ENCODE assay signal across 12 mouse cellular contexts in the genomic region with DNA sequence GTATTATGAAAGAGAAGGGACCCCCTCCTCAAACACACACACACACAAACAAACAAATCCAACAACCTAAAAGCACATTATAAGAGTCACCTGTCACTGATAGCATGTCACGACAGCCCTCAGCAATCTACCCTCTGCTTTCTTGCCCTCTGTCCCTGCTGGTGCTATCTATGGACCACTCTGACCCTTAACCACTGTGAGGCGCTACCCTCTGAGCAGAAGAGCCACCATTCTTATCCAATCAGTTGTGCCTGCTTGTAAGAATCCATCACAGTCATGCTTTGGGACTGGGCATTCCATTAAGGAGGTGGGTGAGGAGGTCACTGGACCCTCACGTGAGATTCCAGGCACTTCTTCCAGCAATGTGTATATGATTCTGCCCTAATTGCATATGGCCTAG.
A peak's percentile ranks its signal among the peaks of the same experiment; 100 is the strongest.
DNase-seq lines count a peak whose midpoint lies in the region; ATAC-seq and TF ChIP-seq lines count a peak whose summit lies in the region.
"Had no signal": no experiment of that assay in that cellular context is flagged by ENCODE, and none has a peak within 500 bp of the region (broad histone marks: within the 10 kb centered on the region; RNA-seq: fewer than 3 reads in every experiment).

No protein-coding gene starts in this region.

- H3K27ac ChIP-seq in kidney, adult 2 months (ENCODE audit: insufficient read depth, low read depth, low read length), result peak overlapping the region; percentile 54
- no peak overlapping the region for H3K27ac ChIP-seq in CH12.LX (ENCODE audit: insufficient read depth, low read depth)
- no peak overlapping the region for H3K27ac ChIP-seq in MEL (ENCODE audit: control insufficient read depth, low read depth, low read length)
- H3K27ac ChIP-seq in liver, embryonic 15.5 days (replicated peaks), result no peak overlapping the region
- H3K27ac ChIP-seq: hindbrain, embryonic 12.5 days; kidney, embryonic 15.5 days had no signal

- H3K4me2 ChIP-seq in CH12.LX (ENCODE audit: insufficient read depth, low read depth, poor library complexity, severe bottlenecking), result no peak overlapping the region
- H3K4me2 ChIP-seq in liver, embryonic 15.5 days, result no peak overlapping the region
- H3K4me2 ChIP-seq: heart, embryonic 12.5 days; hindbrain, embryonic 12.5 days; kidney, embryonic 15.5 days had no signal

- TF ChIP-seq EP300 in CH12.LX (IDR thresholded peaks at IDR 0.05; ENCODE audit: low read length) (no peak), MEL (IDR thresholded peaks at IDR 0.05; ENCODE audit: low read depth in 1 of 2, low read length in 2 of 2) (no peak)

- 82% methylated on average over 3 of the region's 3 CpGs for WGBS in kidney, adult 2 months
- 66% methylated on average over 3 of the region's 3 CpGs for WGBS in liver, embryonic 15.5 days (ENCODE audit: insufficient replicate concordance)

- ATAC-seq in liver, embryonic 15.5 days (ENCODE audit: insufficient read depth), result peak; percentile 7; the same call in 1 of the 2 replicates

- H3K4me3 ChIP-seq in kidney, adult 2 months (ENCODE audit: insufficient read depth, low read depth, low read length), result no peak overlapping the region
- H3K4me3 ChIP-seq in CH12.LX (replicated peaks in 1 of 3; ENCODE audit: low read depth in 2 of 3, low read length in 2 of 3, poor library complexity in 1 of 3), result no peak overlapping the region
- H3K4me3 ChIP-seq in MEL (ENCODE audit: control insufficient read depth in 1 of 2, insufficient read depth in 1 of 2, low read depth in 2 of 2, low read length in 2 of 2), result no peak overlapping the region
- H3K4me3 ChIP-seq in liver, embryonic 15.5 days (replicated peaks), result no peak overlapping the region
- H3K4me3 ChIP-seq: embryonic facial prominence, embryonic 10.5 days; heart, embryonic 12.5 days; hindbrain, embryonic 12.5 days; kidney, embryonic 15.5 days; myocyte had no signal

- dilution Hi-C loops in CH12.LX (cut with MboI; ENCODE audit: extremely low pct_ligation_motif_present, extremely low pct_unique_long_range_greater_than_20kb, low sequenced_read_pairs), result no loop called here

- peak; percentile 15 for TF ChIP-seq RAD21 in CH12.LX (IDR thresholded peaks at IDR 0.05; ENCODE audit: low read depth, low read length)
- no peak; the same call in 1 of the 2 replicates for TF ChIP-seq RAD21 in MEL (IDR thresholded peaks at IDR 0.05; ENCODE audit: low read depth, low read length)

- DNase-seq in kidney, adult 2 months, result no peak
- DNase-seq in kidney, adult 18-20 months, result no peak
- no peak for DNase-seq in CH12.LX (ENCODE audit: extremely low read depth)
- peak; percentile 29 for DNase-seq in MEL (ENCODE audit: low read depth, low spot score)
- DNase-seq in adrenal gland, adult 2 months, result no peak
- no peak for DNase-seq in testis, postnatal 10 days (ENCODE audit: low spot score)

- in situ Hi-C loops in CH12.LX (cut with MboI; ENCODE audit: low pct_ligation_motif_present, low pct_unique_long_range_greater_than_20kb, low sequenced_read_pairs), result loop anchor here (5.0 kb wide), 2 partner anchors 101 to 196 kb away; partner anchors contain the start of gene Pitpnc1

- no peak overlapping the region for H3K9ac ChIP-seq in CH12.LX (ENCODE audit: insufficient read depth, low read depth)
- H3K9ac ChIP-seq in MEL (ENCODE audit: control insufficient read depth, low read depth, low read length, poor library complexity, severe bottlenecking), result no peak overlapping the region
- no peak overlapping the region for H3K9ac ChIP-seq in liver, embryonic 15.5 days
- H3K9ac ChIP-seq: heart, embryonic 12.5 days; hindbrain, embryonic 12.5 days; kidney, embryonic 15.5 days had no signal

- no peaks in the 10 kb centered on the region for H3K27me3 ChIP-seq in kidney, adult 2 months (replicated peaks; ENCODE audit: control insufficient read depth, insufficient read depth, low read length)
- H3K27me3 ChIP-seq in CH12.LX (replicated peaks) (no peaks in the 10 kb centered on the region), MEL (ENCODE audit: control insufficient read depth in 1 of 2, insufficient read depth in 2 of 2, low read length in 2 of 2) (no peaks in the 10 kb centered on the region)
- H3K27me3 ChIP-seq in liver, embryonic 15.5 days, result no peaks in the 10 kb centered on the region
- H3K27me3 ChIP-seq: heart, embryonic 12.5 days; hindbrain, embryonic 12.5 days; kidney, embryonic 15.5 days had no signal

- H3K79me2 ChIP-seq in CH12.LX (replicated peaks; ENCODE audit: control insufficient read depth, extremely low read depth, insufficient read depth, poor library complexity, severe bottlenecking) (no peaks in the 10 kb centered on the region), MEL (ENCODE audit: control insufficient read depth, insufficient read depth, low read length, poor library complexity) (no peaks in the 10 kb centered on the region)

- TF ChIP-seq CTCF in kidney, adult 2 months (conservative IDR thresholded peaks at IDR 0.05; ENCODE audit: insufficient read depth, insufficient read length, low read depth, low read length), result 0 out of 2 replicates have a peak, but pooled peaks have one; percentile 5
- TF ChIP-seq CTCF in CH12.LX (conservative IDR thresholded peaks at IDR 0.05 in 1 of 2, IDR thresholded peaks at IDR 0.05 in 1 of 2; ENCODE audit: low read depth in 2 of 2, low read length in 2 of 2), result peak in 1 of 2 experiments; percentile 46; a peak in 3 of 4 replicates
- peak; percentile 11 to 45 (median 32); a peak in 4 of 6 replicates for TF ChIP-seq CTCF in MEL (IDR thresholded peaks at IDR 0.05 in 2 of 3, conservative IDR thresholded peaks at IDR 0.05 in 1 of 3; ENCODE audit: control insufficient read depth in 1 of 3, insufficient read depth in 1 of 3, low read depth in 2 of 3, low read length in 3 of 3, poor library complexity in 1 of 3, severe bottlenecking in 1 of 3)

- TF ChIP-seq POLR2A in kidney, adult 2 months (IDR thresholded peaks at IDR 0.05; ENCODE audit: low read depth, low read length), result no peak
- TF ChIP-seq POLR2A in CH12.LX (IDR thresholded peaks at IDR 0.05; ENCODE audit: low read depth, low read length), result no peak
- no peak for TF ChIP-seq POLR2A in MEL (IDR thresholded peaks at IDR 0.05; ENCODE audit: control insufficient read depth in 1 of 2, insufficient read depth in 1 of 2, low read depth in 1 of 2, low read length in 2 of 2, poor library complexity in 1 of 2)

- peaks cover 15% of the 10 kb centered on the region for H3K4me1 ChIP-seq in kidney, adult 2 months (ENCODE audit: control insufficient read depth, insufficient read depth, low read length)
- H3K4me1 ChIP-seq in CH12.LX (ENCODE audit: control insufficient read depth in 1 of 2, insufficient read depth in 2 of 2) (no peaks in the 10 kb centered on the region), MEL (ENCODE audit: control insufficient read depth in 1 of 2, insufficient read depth in 2 of 2, low read length in 2 of 2) (peaks cover 0 to 8% of the 10 kb centered on the region in 2 experiments; a peak in 2 of 4 replicates)
- H3K4me1 ChIP-seq in liver, embryonic 15.5 days (replicated peaks), result peaks cover 24% of the 10 kb centered on the region

- H3K9me3 ChIP-seq in CH12.LX (replicated peaks; ENCODE audit: low read length) (no peaks in the 10 kb centered on the region), MEL (replicated peaks; ENCODE audit: insufficient read depth, low read length) (no peaks in the 10 kb centered on the region)
- H3K9me3 ChIP-seq in liver, embryonic 15.5 days (replicated peaks), result no peaks in the 10 kb centered on the region
- H3K9me3 ChIP-seq: embryonic facial prominence, embryonic 10.5 days; heart, embryonic 12.5 days; hindbrain, embryonic 12.5 days; kidney, embryonic 15.5 days had no signal

- no peaks in the 10 kb centered on the region for H3K36me3 ChIP-seq in kidney, adult 2 months (ENCODE audit: control insufficient read depth, insufficient read depth, low read length)
- H3K36me3 ChIP-seq in CH12.LX (replicated peaks in 1 of 2; ENCODE audit: control insufficient read depth in 1 of 2, insufficient read depth in 1 of 2, low read length in 1 of 2), result no peaks in the 10 kb centered on the region
- H3K36me3 ChIP-seq in MEL (ENCODE audit: control insufficient read depth in 1 of 2, insufficient read depth in 2 of 2, low read length in 2 of 2), result no peaks in the 10 kb centered on the region
- no peaks in the 10 kb centered on the region for H3K36me3 ChIP-seq in liver, embryonic 15.5 days (replicated peaks)
- H3K36me3 ChIP-seq: embryonic facial prominence, embryonic 10.5 days; heart, embryonic 12.5 days; hindbrain, embryonic 12.5 days; kidney, embryonic 15.5 days had no signal

TF ChIP-seq in CH12.LX, 34 proteins besides CTCF, POLR2A, EP300 and RAD21:
- TF ChIP-seq MYC (IDR thresholded peaks at IDR 0.05; ENCODE audit: low read depth, low read length) (no peak), ZMIZ1 (IDR thresholded peaks at IDR 0.05; ENCODE audit: low read depth, low read length) (no peak), SMC3 (IDR thresholded peaks at IDR 0.05; ENCODE audit: low read depth, low read length) (peak; percentile 20), CHD2 (IDR thresholded peaks at IDR 0.05; ENCODE audit: low read length) (no peak), MAZ (IDR thresholded peaks at IDR 0.05; ENCODE audit: low read depth, low read length) (no peak)

TF ChIP-seq in MEL, 35 proteins besides CTCF, POLR2A, EP300 and RAD21:
- TF ChIP-seq SMC3 (IDR thresholded peaks at IDR 0.05; ENCODE audit: low read depth, low read length) (peak; percentile 23; the same call in 1 of the 2 replicates), GATA1 (IDR thresholded peaks at IDR 0.05; ENCODE audit: low read depth, low read length) (no peak)
